Mouse (Mus musculus) lung, adult 2 months (tissue): ENCODE data around the gene S100g.

Experiments used
- CTCF ChIP-seq: fragments of 200-500 bp; IDR thresholded peaks from 2 replicates; pipeline ENCODE4 v1.5.1; 2011; ENCODE audit warnings: mild to moderate bottlenecking, low read length, control low read depth; ENCODE audit not compliant: insufficient read depth
- POLR2A ChIP-seq: fragments of 200-500 bp; IDR thresholded peaks from 2 replicates; pipeline ENCODE4 v1.6.1; 2011; ENCODE audit warnings: low read depth, mild to moderate bottlenecking, control low read depth, low read length, borderline replicate concordance; ENCODE audit errors: extremely low read depth

DNA sequence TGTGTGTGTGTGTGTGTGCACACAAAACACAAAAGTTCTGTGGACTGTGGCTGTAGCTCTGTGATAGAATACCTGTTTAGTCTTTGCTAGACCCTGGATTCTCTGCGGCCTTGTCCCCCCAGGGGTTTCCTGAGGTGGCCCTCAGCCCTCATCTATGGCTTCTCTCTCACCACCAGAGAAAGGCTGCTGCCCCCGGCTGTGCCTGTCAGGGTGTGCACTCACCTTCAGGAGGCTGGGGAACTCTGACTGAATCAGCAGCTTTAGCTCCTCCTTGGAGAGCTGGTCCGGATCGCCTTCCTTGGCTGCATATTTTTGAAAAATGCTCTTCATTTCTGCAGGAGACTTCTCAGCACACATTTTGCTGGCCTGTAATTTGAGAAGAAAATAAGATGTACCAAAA lies 559 bp downstream of the S100g start:
- no peak for TF ChIP-seq CTCF
- TF ChIP-seq POLR2A, result no peak
